Mouse (Mus musculus) heart, postnatal 36 days (tissue): ENCODE results near the gene Tas2r106. TPM values are rescaled to one million over a fixed set of nuclear protein-coding genes. Genes with fewer than 3 reads are reported as not detected.

ENCODE experiments used
- DNase-seq, 2 experiments: peaks; one replicate each; pipeline ENCODE4 v3.0.0; 2021 to 2022
- intact Hi-C: fragments of 180-260 bp; cut with DNase I; formaldehyde crosslinking; loops from one replicate; pipeline ENCODE4 v1.15.1; 2025
- total RNA-seq, 2 experiments: library from RNA; stranded (reverse); gene quantifications; 2 replicates each; pipeline ENCODE4 v1.2.3; 2021

Tas2r106 gene
- total RNA-seq, result not detected

- DNase-seq, result no peak
- intact Hi-C loops, result no loop called here
Measured at GRCm38 (mm10) chr6:131678786-131679185, at the start of gene Tas2r106. Gene Tas2r106 (minus strand): TSS chr6:131678886.

DNA sequence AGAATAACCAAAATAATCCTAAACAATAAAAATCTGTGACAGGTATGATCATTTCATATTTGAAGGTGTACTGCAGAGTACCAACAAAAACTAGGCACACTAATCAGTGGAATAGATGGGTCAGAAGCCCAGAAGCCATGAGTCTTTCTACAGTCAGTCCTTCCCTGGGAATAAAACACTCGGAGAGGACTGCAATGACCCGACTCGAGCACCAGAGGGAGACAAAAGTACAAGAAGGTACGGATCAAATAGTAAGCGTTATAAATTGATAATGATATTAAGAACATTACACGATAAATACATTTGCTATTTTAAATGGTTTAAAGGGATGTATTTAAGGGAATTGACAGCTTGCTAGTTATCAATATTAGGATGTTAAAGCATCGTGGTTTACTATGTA is 34.1 kb upstream of the Tas2r106 start:
- DNase-seq, result no peak

GRCm38 (mm10) chr6:131689963-131690362 is 11.3 kb upstream of the Tas2r106 start, which contains the start of gene Tas2r114:
Gene Tas2r114 (minus strand): TSS chr6:131690063.
- intact Hi-C loops, result no loop called here
- no peak for DNase-seq

More for the DNA sequence above, 34.1 kb upstream of the Tas2r106 start:
- intact Hi-C loops, result no loop called here

DNA sequence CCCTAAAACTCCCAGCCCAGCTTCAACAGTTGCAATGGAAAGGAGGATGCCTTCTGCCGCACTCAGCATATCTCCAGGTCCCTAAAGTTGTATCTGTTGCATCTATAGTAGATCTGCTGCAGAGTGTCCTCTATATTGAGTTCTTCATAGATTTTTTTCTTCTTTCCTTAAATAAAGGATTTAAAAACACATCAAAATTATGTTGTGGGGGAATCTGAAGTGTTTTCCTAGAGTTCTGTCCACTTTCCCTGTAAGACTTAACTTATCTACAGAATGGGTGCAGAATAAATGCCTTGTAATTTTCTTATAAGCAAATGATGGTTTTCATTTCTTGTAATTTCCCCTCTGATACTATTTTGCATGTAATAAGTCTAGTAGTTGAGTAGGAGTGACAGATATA is 8.7 kb upstream of the Tas2r106 start, which contains the start of gene Tas2r105:
Gene Tas2r105, minus strand, starts transcription at position 101 of the 400 bp plus-strand sequence.
- intact Hi-C loops, result no loop called here
- DNase-seq, result no peak

- intact Hi-C loops, result no loop called here
- DNase-seq, result no peak
Measured at GRCm38 (mm10) chr6:131685644-131686043, 7.0 kb upstream of the Tas2r106 start, which contains the start of gene Tas2r104. Gene Tas2r104 (minus strand): TSS chr6:131685744.

DNA sequence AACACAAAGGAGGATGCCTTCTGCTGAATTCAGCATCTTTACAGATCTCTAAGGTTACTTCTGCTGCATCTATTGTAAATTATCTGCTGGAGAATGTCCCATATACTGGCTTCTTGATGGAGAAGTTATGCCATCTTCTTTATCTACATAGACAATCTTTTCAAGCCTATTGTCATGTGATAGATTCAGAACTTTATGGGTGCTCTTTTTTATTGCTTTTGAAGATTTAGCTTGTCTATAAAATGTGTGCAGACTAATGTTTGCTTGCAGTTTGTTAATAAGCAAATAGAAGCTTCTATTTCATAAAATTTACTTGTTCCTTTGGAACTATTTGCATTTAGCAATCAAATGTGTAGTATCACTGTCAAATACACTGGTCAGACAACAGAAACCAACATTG is 18.6 kb downstream of the Tas2r106 start, which contains the start of gene Tas2r107:
Gene Tas2r107, minus strand, starts transcription at position 101 of the 400 bp plus-strand sequence.
- intact Hi-C loops, result no loop called here
- DNase-seq, result no peak

- intact Hi-C loops, result no loop called here
- DNase-seq, result no peak
Measured at GRCm38 (mm10) chr6:131630812-131631211, 47.9 kb downstream of the Tas2r106 start, which contains the start of gene Tas2r130. Gene Tas2r130 (minus strand): TSS chr6:131630912.

Other genes with a start within 250 kb of the Tas2r106 start
- gene 5430401F13Rik, start 192.5 kb downstream of the Tas2r106 start, total RNA-seq, result not detected
- not detected for gene Gm6619, start 192.5 kb downstream of the Tas2r106 start, total RNA-seq
- not detected for gene Tas2r130, start 48.0 kb downstream of the Tas2r106 start, total RNA-seq
- gene Tas2r107, start 18.7 kb downstream of the Tas2r106 start, total RNA-seq, result not detected
- not detected for gene Tas2r104, start 6.9 kb upstream of the Tas2r106 start, total RNA-seq
- gene Tas2r105, start 8.6 kb upstream of the Tas2r106 start, total RNA-seq, result not detected
- not detected for gene Tas2r114, start 11.2 kb upstream of the Tas2r106 start, total RNA-seq